In genomic region chr11:48852190-48852589, GRCm38 (mm10) we compare ENCODE assay signal across 11 mouse cellular contexts. TPM values are rescaled to one million over a fixed set of nuclear protein-coding genes. Genes with fewer than 3 reads are reported as not detected.
A peak's percentile ranks its signal among the peaks of the same experiment; 100 is the strongest.
DNase-seq lines count a peak whose midpoint lies in the region; ATAC-seq lines count a peak whose summit lies in the region.
"Had no signal": no experiment of that assay in that cellular context is flagged by ENCODE, and none has a peak within 500 bp of the region (broad histone marks: within the 10 kb centered on the region; RNA-seq: fewer than 3 reads in every experiment).

No protein-coding gene starts in this region.

- H3K9me3 ChIP-seq in heart, embryonic 15.5 days (replicated peaks), result no peaks in the 10 kb centered on the region
- H3K9me3 ChIP-seq in embryonic facial prominence, embryonic 10.5 days, result no peaks in the 10 kb centered on the region
- H3K9me3 ChIP-seq in forebrain, embryonic 14.5 days (replicated peaks; ENCODE audit: control insufficient read depth, low read length), result no peaks in the 10 kb centered on the region
- H3K9me3 ChIP-seq in liver, embryonic 15.5 days (replicated peaks), result no peaks in the 10 kb centered on the region

- peak overlapping the region; percentile 35; the same call in 1 of the 2 replicates for H3K27ac ChIP-seq in heart, embryonic 15.5 days
- H3K27ac ChIP-seq in embryonic facial prominence, embryonic 10.5 days (replicated peaks), result no peak overlapping the region
- H3K27ac ChIP-seq in forebrain, embryonic 14.5 days (ENCODE audit: low read depth, low read length), result no peak overlapping the region
- no peak overlapping the region for H3K27ac ChIP-seq in liver, embryonic 15.5 days (replicated peaks)

- peak overlapping the region; percentile 79 for H3K4me2 ChIP-seq in heart, embryonic 15.5 days
- peak overlapping the region; percentile 89 for H3K4me2 ChIP-seq in forebrain, embryonic 14.5 days (ENCODE audit: low read length)
- H3K4me2 ChIP-seq in liver, embryonic 15.5 days, result peak overlapping the region; percentile 94; the same call in 1 of the 2 replicates

- no peak for ATAC-seq in heart, embryonic 15.5 days (replicated peaks; ENCODE audit: insufficient number of reproducible peaks, insufficient read depth, low FRiP score, low read depth)
- ATAC-seq in forebrain, embryonic 14.5 days, result no peak
- no peak for ATAC-seq in liver, embryonic 15.5 days (ENCODE audit: insufficient read depth)

- DNase-seq in heart, postnatal 14 days, result no peak
- no peak for DNase-seq in embryonic facial prominence, embryonic 10.5 days (ENCODE audit: low spot score)
- DNase-seq in forebrain, embryonic 14.5 days (ENCODE audit: low spot score), result no peak
- DNase-seq in left cerebral cortex, adult 11 months (ENCODE audit: low spot score), result no peak
- DNase-seq in frontal cortex, postnatal 10 days (ENCODE audit: low spot score in 2 of 2), result no peak
- no peak for DNase-seq in left cerebral cortex, adult 18-20 months (ENCODE audit: low spot score in 2 of 2)
- DNase-seq: cerebellum, adult 8-10 months; left cerebral cortex, postnatal 4 days had no signal

- peak overlapping the region; percentile 60; the same call in 1 of the 2 replicates for H3K4me3 ChIP-seq in heart, embryonic 15.5 days
- H3K4me3 ChIP-seq in embryonic facial prominence, embryonic 10.5 days, result peak overlapping the region; percentile 70; the same call in 1 of the 2 replicates
- H3K4me3 ChIP-seq in forebrain, embryonic 14.5 days (ENCODE audit: low read depth, low read length), result no peak overlapping the region
- no peak overlapping the region for H3K4me3 ChIP-seq in liver, embryonic 15.5 days (replicated peaks)

- no peaks in the 10 kb centered on the region for H3K36me3 ChIP-seq in heart, embryonic 15.5 days
- no peaks in the 10 kb centered on the region for H3K36me3 ChIP-seq in embryonic facial prominence, embryonic 10.5 days (replicated peaks)
- no peaks in the 10 kb centered on the region for H3K36me3 ChIP-seq in forebrain, embryonic 14.5 days (ENCODE audit: control insufficient read depth, insufficient read depth, low read length)
- H3K36me3 ChIP-seq in liver, embryonic 15.5 days (replicated peaks), result no peaks in the 10 kb centered on the region

- intact Hi-C loops in heart, postnatal 14 days (cut with DNase I), result no loop called here

- WGBS in heart, embryonic 15.5 days, result 73% methylated on average over 4 of the region's 4 CpGs
- WGBS in embryonic facial prominence, embryonic 10.5 days, result 78% methylated on average over 4 of the region's 4 CpGs
- 71% methylated on average over 4 of the region's 4 CpGs for WGBS in forebrain, embryonic 14.5 days
- 72% methylated on average over 4 of the region's 4 CpGs for WGBS in liver, embryonic 15.5 days (ENCODE audit: insufficient replicate concordance)

- peaks cover 27% of the 10 kb centered on the region for H3K4me1 ChIP-seq in heart, embryonic 15.5 days (replicated peaks)
- peaks cover 19% of the 10 kb centered on the region for H3K4me1 ChIP-seq in embryonic facial prominence, embryonic 10.5 days
- peaks cover 12% of the 10 kb centered on the region for H3K4me1 ChIP-seq in forebrain, embryonic 14.5 days (ENCODE audit: control insufficient read depth, insufficient read depth, low read length)
- H3K4me1 ChIP-seq in liver, embryonic 15.5 days (replicated peaks), result peaks cover 40% of the 10 kb centered on the region

- H3K9ac ChIP-seq in heart, embryonic 15.5 days, result no peak overlapping the region
- H3K9ac ChIP-seq in forebrain, embryonic 14.5 days (ENCODE audit: low read length), result no peak overlapping the region
- H3K9ac ChIP-seq in liver, embryonic 15.5 days, result no peak overlapping the region

- 0 out of 2 replicates have a peak, but pooled peaks cover 8% of the 10 kb centered on the region for H3K27me3 ChIP-seq in heart, embryonic 15.5 days
- peaks cover 30% of the 10 kb centered on the region for H3K27me3 ChIP-seq in embryonic facial prominence, embryonic 10.5 days (replicated peaks; ENCODE audit: low read depth, poor library complexity, severe bottlenecking)
- H3K27me3 ChIP-seq in forebrain, embryonic 14.5 days (replicated peaks; ENCODE audit: control insufficient read depth, insufficient read depth, low read length), result no peaks in the 10 kb centered on the region
- peaks cover 23% of the 10 kb centered on the region for H3K27me3 ChIP-seq in liver, embryonic 15.5 days

RNA-seq across cellular contexts. Expression of gene Irgm1, which starts 19.3 kb away (rescaled TPM):
- polyA plus RNA-seq in heart, embryonic 15.5 days (2015; fragmentation: Nextera tagmentation; extraction: Ambion mirVana), result 8.9 and 13.6 TPM in 2 replicates
- total RNA-seq in heart, postnatal 14 days (2021), result 1 to 10 TPM; 7.1 to 7.2 TPM
- polyA plus RNA-seq in embryonic facial prominence, embryonic 10.5 days (2016; fragmentation: Nextera tagmentation; extraction: Ambion mirVana), result 1.1 TPM in 2 replicates
- polyA plus RNA-seq in forebrain, embryonic 14.5 days (2014; fragmentation: Nextera tagmentation; extraction: Ambion mirVana), result 1.9 and 2.2 TPM in 2 replicates
- polyA plus RNA-seq in liver, embryonic 15.5 days (2015; fragmentation: Nextera tagmentation; extraction: Ambion mirVana), result 19.2 and 20.4 TPM in 2 replicates
- 1 to 10 TPM; 7.0 to 7.7 TPM for total RNA-seq in left cerebral cortex, adult 18-20 months (2021)

RNA-seq across cellular contexts. Expression of gene Gm12184, which starts 25.7 kb away (rescaled TPM):
- polyA plus RNA-seq in heart, embryonic 15.5 days (2015; fragmentation: Nextera tagmentation; extraction: Ambion mirVana), result 3.2 and 3.7 TPM in 2 replicates
- 1 to 10 TPM; 2.6 to 3.0 TPM for total RNA-seq in heart, postnatal 14 days (2021)
- polyA plus RNA-seq in embryonic facial prominence, embryonic 10.5 days (2016; fragmentation: Nextera tagmentation; extraction: Ambion mirVana), result 3.0 and 5.7 TPM in 2 replicates
- 3.5 and 3.6 TPM in 2 replicates for polyA plus RNA-seq in forebrain, embryonic 14.5 days (2014; fragmentation: Nextera tagmentation; extraction: Ambion mirVana)
- polyA plus RNA-seq in liver, embryonic 15.5 days (2015; fragmentation: Nextera tagmentation; extraction: Ambion mirVana), result 1.4 and 2.1 TPM in 2 replicates
- 1 to 10 TPM; 1.7 to 3.0 TPM for total RNA-seq in left cerebral cortex, adult 18-20 months (2021)

RNA-seq across cellular contexts. Expression of gene Trim7, which starts 26.2 kb away (rescaled TPM):
- 0.75 and 0.84 TPM in 2 replicates for polyA plus RNA-seq in heart, embryonic 15.5 days (2015; fragmentation: Nextera tagmentation; extraction: Ambion mirVana)
- 10 to 100 TPM; 23.4 to 23.9 TPM for total RNA-seq in heart, postnatal 14 days (2021)
- polyA plus RNA-seq in embryonic facial prominence, embryonic 10.5 days (2016; fragmentation: Nextera tagmentation; extraction: Ambion mirVana), result 0.14 and 0.16 TPM in 2 replicates
- polyA plus RNA-seq in forebrain, embryonic 14.5 days (2014; fragmentation: Nextera tagmentation; extraction: Ambion mirVana), result 0.61 and 1.3 TPM in 2 replicates
- polyA plus RNA-seq in liver, embryonic 15.5 days (2015; fragmentation: Nextera tagmentation; extraction: Ambion mirVana), result 0.09 and 0.21 TPM in 2 replicates
- 1 to 10 TPM; 2.3 to 3.7 TPM for total RNA-seq in left cerebral cortex, adult 18-20 months (2021)

RNA-seq across cellular contexts. Expression of gene Trim41, which starts 35.0 kb away (rescaled TPM):
- 4.3 TPM in 2 replicates for polyA plus RNA-seq in heart, embryonic 15.5 days (2015; fragmentation: Nextera tagmentation; extraction: Ambion mirVana)
- total RNA-seq in heart, postnatal 14 days (2021), result 10 to 100 TPM; 26.4 to 27.0 TPM
- 4.2 and 4.6 TPM in 2 replicates for polyA plus RNA-seq in embryonic facial prominence, embryonic 10.5 days (2016; fragmentation: Nextera tagmentation; extraction: Ambion mirVana)
- 3.2 and 4.0 TPM in 2 replicates for polyA plus RNA-seq in forebrain, embryonic 14.5 days (2014; fragmentation: Nextera tagmentation; extraction: Ambion mirVana)
- polyA plus RNA-seq in liver, embryonic 15.5 days (2015; fragmentation: Nextera tagmentation; extraction: Ambion mirVana), result 2.0 and 2.3 TPM in 2 replicates
- 10 to 100 TPM; 57.1 to 60.2 TPM for total RNA-seq in left cerebral cortex, adult 18-20 months (2021)

RNA-seq across cellular contexts. Expression of gene Gm5431, which starts 49.8 kb away (rescaled TPM):
- polyA plus RNA-seq in heart, embryonic 15.5 days (2015; fragmentation: Nextera tagmentation; extraction: Ambion mirVana), result 0.25 and 0.30 TPM in 2 replicates
- 1 to 10 TPM in 1 of 2 experiments, under 1 TPM in 1; 0.85 to 1.3 TPM for total RNA-seq in heart, postnatal 14 days (2021)
- polyA plus RNA-seq in embryonic facial prominence, embryonic 10.5 days (2016; fragmentation: Nextera tagmentation; extraction: Ambion mirVana), result 0.14 TPM in 1 of 2 replicates, not detected in the other
- 0.13 and 0.17 TPM in 2 replicates for polyA plus RNA-seq in forebrain, embryonic 14.5 days (2014; fragmentation: Nextera tagmentation; extraction: Ambion mirVana)
- polyA plus RNA-seq in liver, embryonic 15.5 days (2015; fragmentation: Nextera tagmentation; extraction: Ambion mirVana), result 0.45 and 0.48 TPM in 2 replicates
- under 1 TPM in 1 of 2 experiments, not detected in 1; 0.49 TPM for total RNA-seq in left cerebral cortex, adult 18-20 months (2021)
- total RNA-seq: ES-E14 had no signal

Comparison
In these comparisons a context has a peak if more than half of its experiments do, and no peak if none do; other contexts are left out.
1. H3K4me3 ChIP-seq: peak in heart, embryonic 15.5 days (single experiment) and embryonic facial prominence, embryonic 10.5 days (single experiment); none in forebrain, embryonic 14.5 days (single experiment) and liver, embryonic 15.5 days (single experiment).
2. Peak in every context shown above with its lines, with median percentiles within 50 percentile points of each other: H3K4me2 ChIP-seq.